Mouse (Mus musculus) kidney, embryonic 14.5 days (tissue): ENCODE measurements around the gene Shcbp1. TPM values are rescaled to one million over a fixed set of nuclear protein-coding genes. Genes with fewer than 3 reads are reported as not detected.
"Not testable (repeated sequence)": the region's sequence is repeated elsewhere in the genome, so short reads cannot be mapped to it uniquely, and the experiment has no call there.

Experiments used
- ATAC-seq: fragments of 200-750 bp; cut with Nextera tagmentation; 2 replicates; pipeline ENCODE4 v1.8.0; 2017; ENCODE audit warnings: moderate number of reproducible peaks, mild to moderate bottlenecking, moderate TSS enrichment, moderate library complexity; ENCODE audit not compliant: low FRiP score, low TSS enrichment
- H3K27ac ChIP-seq: fragments of 300-500 bp; sonication (generic); 2 replicates; pipeline ENCODE4 v1.5.1; 2014; ENCODE audit warnings: low read depth, mild to moderate bottlenecking, low read length, moderate library complexity, mixed read lengths
- H3K27me3 ChIP-seq: fragments of 300-500 bp; sonication (generic); 2 replicates; pipeline ENCODE4 v1.6.1; 2014; ENCODE audit warnings: mild to moderate bottlenecking, low read length; ENCODE audit not compliant: control insufficient read depth, insufficient read depth
- H3K36me3 ChIP-seq: fragments of 300-500 bp; sonication (generic); 2 replicates; pipeline ENCODE4 v1.6.1; 2014; ENCODE audit warnings: low read length, mixed read lengths; ENCODE audit not compliant: control insufficient read depth, insufficient read depth
- H3K4me1 ChIP-seq: fragments of 300-500 bp; sonication (generic); 2 replicates; pipeline ENCODE4 v1.6.1; 2014; ENCODE audit warnings: low read length, mixed read lengths; ENCODE audit not compliant: control insufficient read depth, insufficient read depth
- H3K4me2 ChIP-seq: fragments of 300-500 bp; sonication (generic); replicated peaks from 2 replicates; pipeline ENCODE4 v1.6.1; 2014; ENCODE audit warnings: low read depth, mild to moderate bottlenecking, low read length
- H3K4me3 ChIP-seq: fragments of 300-500 bp; sonication (generic); 2 replicates; pipeline ENCODE4 v1.5.1; 2014; ENCODE audit warnings: mild to moderate bottlenecking, low read length
- H3K9ac ChIP-seq: fragments of 300-500 bp; sonication (generic); 2 replicates; pipeline ENCODE4 v1.6.1; 2014; ENCODE audit warnings: low read depth, mild to moderate bottlenecking, low read length, moderate library complexity
- H3K9me3 ChIP-seq: fragments of 300-500 bp; sonication (generic); 2 replicates; pipeline ENCODE4 v1.6.1; 2016; ENCODE audit warnings: low read length; ENCODE audit not compliant: control insufficient read depth
- WGBS: fragments of 180-500 bp; shearing (Covaris S2); extraction: QIAGEN DNeasy Blood & Tissue Kit; methylation state at CpG from one replicate; pipeline ENCODE4 v1.1.7; 2014; 5-methylcytosine and 5-hydroxymethylcytosine counted together
- polyA plus RNA-seq: library from polyadenylated mRNA; unstranded; fragments of >200 nt; fragmentation: Nextera tagmentation; extraction: Ambion mirVana; gene quantifications from 2 replicates; pipeline ENCODE4 v1.2.1, GENCODE M21; 2014

The Shcbp1 gene
- polyA plus RNA-seq, 1 experiment from 2014 or later = 82.6 TPM

GRCm38 (mm10) chr8:4707916-4708315 lies 71.5 kb downstream of the Shcbp1 start:
- H3K9me3 ChIP-seq, H3K4me3 ChIP-seq, H3K27ac ChIP-seq, H3K27me3 ChIP-seq, ATAC-seq, H3K4me1 ChIP-seq, H3K4me2 ChIP-seq, H3K9ac ChIP-seq, H3K36me3 ChIP-seq: not testable (repeated sequence)
- 85% methylated on average over 7 of the region's 7 CpGs for WGBS

GRCm38 (mm10) chr8:4691634-4692033 lies 87.7 kb downstream of the Shcbp1 start:
- WGBS = 64% methylated on average over 1 of the region's 1 CpGs
- H3K36me3 ChIP-seq = no peaks in the 10 kb centered on the region
- H3K4me3 ChIP-seq = no peak overlapping the region
- H3K9me3 ChIP-seq = no peaks in the 10 kb centered on the region
- no peak overlapping the region for H3K9ac ChIP-seq
- H3K27me3 ChIP-seq = no peaks in the 10 kb centered on the region
- H3K4me1 ChIP-seq = no peaks in the 10 kb centered on the region
- ATAC-seq = no peak
- H3K4me2 ChIP-seq = no peak overlapping the region
- H3K27ac ChIP-seq = no peak overlapping the region

Other genes starting within 250 kb of the Shcbp1 start
- 15.3 and 17.9 TPM in 2 replicates for gene Zfp958, start 166.4 kb downstream of the Shcbp1 start, polyA plus RNA-seq